Mouse (Mus musculus): Measurements from ENCODE around the gene Tsks. TPM values are rescaled to one million over a fixed set of nuclear protein-coding genes. Genes with fewer than 3 reads are reported as not detected.

Tsks gene
- polyA plus RNA-seq, 1 experiment, result not detected

DNA sequence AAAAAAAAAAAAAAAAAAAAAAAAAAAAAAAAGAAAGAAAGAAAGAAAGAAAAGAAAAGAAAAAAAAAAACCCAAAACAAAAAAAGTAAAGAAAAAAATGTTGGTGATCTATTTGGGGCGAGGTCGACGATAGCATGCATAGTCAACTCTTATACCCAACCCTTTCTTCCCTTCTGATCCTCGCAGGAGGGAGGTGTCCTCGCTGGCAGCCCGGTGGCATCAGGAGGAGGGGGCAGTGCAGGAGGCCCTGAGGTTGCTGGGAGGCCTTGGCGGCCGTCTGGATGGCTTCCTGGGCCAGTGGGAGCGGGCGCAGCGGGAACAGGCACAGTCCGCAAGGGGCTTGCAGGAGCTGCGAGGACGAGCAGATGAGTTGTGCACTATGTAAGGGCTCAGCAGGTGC is 10.6 kb downstream of the Tsks start:
- no peak for TF ChIP-seq CTCF (IDR thresholded peaks at IDR 0.05; ENCODE audit: control insufficient read depth, insufficient read depth, low read length)
- TF ChIP-seq POLR2A (IDR thresholded peaks at IDR 0.05; ENCODE audit: borderline replicate concordance, control insufficient read depth, low read depth, low read length), result no peak
- H3K4me1 ChIP-seq (ENCODE audit: control insufficient read depth, insufficient read depth, low read length), result peaks cover 6% of the 10 kb centered on the region
- H3K27ac ChIP-seq (ENCODE audit: control insufficient read depth, insufficient read depth, low read depth, low read length, poor library complexity), result no peak overlapping the region
- WGBS, result 76% methylated on average over 14 of the region's 14 CpGs
- no peak overlapping the region for H3K4me3 ChIP-seq (replicated peaks; ENCODE audit: control insufficient read depth, low read depth, low read length)

DNA sequence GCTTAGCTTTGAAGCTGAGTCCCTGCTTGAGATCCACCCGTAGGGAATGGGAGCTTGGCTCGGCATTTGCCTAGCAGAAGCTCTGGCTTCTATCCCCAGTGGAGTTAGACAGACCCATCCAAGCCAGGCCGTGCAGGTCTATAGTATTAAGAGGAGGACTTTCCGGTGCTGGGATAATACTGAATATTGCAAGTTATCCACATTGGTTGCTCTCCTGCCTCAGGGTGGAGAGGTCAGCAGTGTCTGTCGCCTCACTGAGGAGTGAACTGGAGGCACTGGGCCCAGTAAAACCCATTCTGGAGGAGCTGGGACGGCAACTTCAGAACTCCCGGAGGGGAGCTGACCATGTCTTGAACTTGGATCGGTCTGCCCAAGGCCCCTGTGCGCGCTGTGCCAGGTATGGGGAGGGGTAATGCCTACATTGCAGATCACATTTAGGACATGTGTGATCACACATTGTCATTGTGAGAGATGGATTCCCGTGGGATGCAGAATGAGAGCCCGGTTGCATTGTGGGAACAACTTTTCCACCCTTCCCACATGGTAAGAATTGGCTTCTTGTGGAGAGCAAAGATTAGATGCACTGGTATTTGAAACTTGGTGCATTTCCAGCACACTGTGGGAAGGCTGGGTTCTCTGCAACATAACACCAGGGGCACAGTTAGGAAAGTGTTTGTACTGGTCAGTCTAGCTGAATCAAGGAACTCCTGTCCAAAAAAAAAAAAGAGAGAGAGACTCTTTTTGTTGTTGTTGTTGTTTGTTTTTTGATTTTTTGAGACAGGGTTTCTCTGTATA is 11.3 kb downstream of the Tsks start:
- Histone ChIP-seq H3K27ac (ENCODE audit: control insufficient read depth, insufficient read depth, low read depth, low read length, poor library complexity) (no peak overlapping the region), H3K4me3 (replicated peaks; ENCODE audit: control insufficient read depth, low read depth, low read length) (no peak overlapping the region), H3K4me1 (ENCODE audit: control insufficient read depth, insufficient read depth, low read length) (peaks cover 6% of the 10 kb centered on the region)
- 89% methylated on average over 12 of the region's 12 CpGs for WGBS
- TF ChIP-seq CTCF (IDR thresholded peaks at IDR 0.05; ENCODE audit: control insufficient read depth, insufficient read depth, low read length) (no peak), POLR2A (IDR thresholded peaks at IDR 0.05; ENCODE audit: borderline replicate concordance, control insufficient read depth, low read depth, low read length) (no peak)

DNA sequence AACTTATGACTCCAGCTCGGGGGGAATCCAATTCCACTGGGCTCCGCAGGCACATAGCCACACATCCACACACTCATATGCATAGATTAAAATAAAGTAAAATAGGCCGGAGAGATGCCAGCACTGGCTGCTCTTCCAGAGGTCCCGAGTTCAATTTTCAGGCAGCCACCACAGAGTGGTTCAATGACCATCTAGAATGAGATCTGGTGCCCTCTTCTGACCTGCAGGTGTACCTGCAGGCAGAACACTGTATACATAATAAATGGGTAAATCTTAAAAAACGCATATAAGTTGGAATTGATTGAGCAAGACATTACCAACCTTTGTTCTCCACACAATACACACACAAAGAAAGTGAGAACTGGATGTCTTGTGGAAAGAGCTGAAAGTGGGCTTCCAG is 12.6 kb downstream of the Tsks start:
- WGBS, result 35% methylated on average over 5 of the region's 5 CpGs
- TF ChIP-seq CTCF (IDR thresholded peaks at IDR 0.05; ENCODE audit: control insufficient read depth, insufficient read depth, low read length) (peak; percentile 43; the same call in 1 of the 2 replicates), POLR2A (IDR thresholded peaks at IDR 0.05; ENCODE audit: borderline replicate concordance, control insufficient read depth, low read depth, low read length) (no peak)
- Histone ChIP-seq H3K4me1 (ENCODE audit: control insufficient read depth, insufficient read depth, low read length) (peaks cover 7% of the 10 kb centered on the region), H3K4me3 (replicated peaks; ENCODE audit: control insufficient read depth, low read depth, low read length) (no peak overlapping the region), H3K27ac (ENCODE audit: control insufficient read depth, insufficient read depth, low read depth, low read length, poor library complexity) (no peak overlapping the region)

DNA sequence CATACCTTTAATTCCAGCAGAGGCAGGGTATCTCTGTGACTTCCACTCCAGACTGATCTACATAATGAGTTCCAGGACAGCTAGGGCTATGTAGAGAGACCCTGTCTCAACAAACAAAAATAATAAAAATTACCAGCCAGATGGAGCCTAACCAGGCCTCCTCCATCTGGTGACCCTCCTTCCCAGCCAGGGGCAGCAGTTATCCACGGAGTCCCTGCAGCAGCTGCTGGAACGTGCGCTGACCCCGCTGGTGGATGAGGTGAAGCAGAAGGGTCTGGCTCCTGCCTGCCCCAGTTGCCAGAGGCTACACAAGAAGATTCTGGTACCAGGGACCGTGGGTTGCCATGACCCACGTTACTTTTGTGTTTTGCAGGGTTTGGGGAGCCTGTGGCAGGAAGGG is 13.3 kb downstream of the Tsks start:
- TF ChIP-seq CTCF (IDR thresholded peaks at IDR 0.05; ENCODE audit: control insufficient read depth, insufficient read depth, low read length), result no peak
- TF ChIP-seq POLR2A (IDR thresholded peaks at IDR 0.05; ENCODE audit: borderline replicate concordance, control insufficient read depth, low read depth, low read length), result no peak
- WGBS, result 80% methylated on average over 6 of the region's 6 CpGs
- H3K4me3 ChIP-seq (replicated peaks; ENCODE audit: control insufficient read depth, low read depth, low read length), result no peak overlapping the region

DNA sequence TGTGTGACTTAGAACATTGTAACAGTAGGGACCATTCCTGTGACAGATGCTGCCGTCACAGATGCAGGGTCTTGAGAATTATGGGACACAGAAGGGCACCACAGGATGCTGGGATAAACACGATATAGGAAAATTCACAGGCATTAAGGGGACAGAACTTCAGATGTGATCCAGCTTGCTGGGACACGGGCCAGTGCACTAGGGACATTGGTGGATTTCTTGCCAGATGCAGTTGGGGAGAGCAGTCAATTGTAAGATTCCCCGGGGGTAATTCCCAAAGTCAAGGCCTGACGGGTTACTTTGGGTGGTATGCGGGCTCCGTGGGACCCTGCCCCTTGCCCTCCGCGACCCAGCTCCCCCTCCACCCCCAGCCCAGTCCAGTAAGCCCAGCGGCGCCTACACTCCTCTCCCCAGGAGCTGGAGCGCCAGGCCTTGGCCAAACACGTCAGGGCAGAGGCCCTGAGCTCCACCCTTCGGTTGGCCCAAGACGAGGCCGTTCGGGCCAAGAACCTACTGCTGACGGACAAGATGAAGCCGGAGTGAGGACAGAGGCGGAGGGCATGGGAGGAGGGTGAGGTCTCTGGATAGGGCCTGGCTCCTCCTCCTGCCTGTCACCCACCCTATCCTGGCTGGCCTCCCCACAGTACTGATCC is 14.3 kb downstream of the Tsks start:
- 85% methylated on average over 20 of the region's 20 CpGs for WGBS
- Histone ChIP-seq H3K4me3 (replicated peaks; ENCODE audit: control insufficient read depth, low read depth, low read length) (no peak overlapping the region), H3K27ac (ENCODE audit: control insufficient read depth, insufficient read depth, low read depth, low read length, poor library complexity) (no peak overlapping the region), H3K4me1 (ENCODE audit: control insufficient read depth, insufficient read depth, low read length) (peaks cover 5% of the 10 kb centered on the region; the same call in 1 of the 2 replicates)
- TF ChIP-seq CTCF (IDR thresholded peaks at IDR 0.05; ENCODE audit: control insufficient read depth, insufficient read depth, low read length) (no peak), POLR2A (IDR thresholded peaks at IDR 0.05; ENCODE audit: borderline replicate concordance, control insufficient read depth, low read depth, low read length) (no peak)

More for the DNA sequence above, 13.3 kb downstream of the Tsks start:
- H3K27ac ChIP-seq (ENCODE audit: control insufficient read depth, insufficient read depth, low read depth, low read length, poor library complexity), result no peak overlapping the region
- H3K4me1 ChIP-seq (ENCODE audit: control insufficient read depth, insufficient read depth, low read length), result peaks cover 7% of the 10 kb centered on the region

DNA sequence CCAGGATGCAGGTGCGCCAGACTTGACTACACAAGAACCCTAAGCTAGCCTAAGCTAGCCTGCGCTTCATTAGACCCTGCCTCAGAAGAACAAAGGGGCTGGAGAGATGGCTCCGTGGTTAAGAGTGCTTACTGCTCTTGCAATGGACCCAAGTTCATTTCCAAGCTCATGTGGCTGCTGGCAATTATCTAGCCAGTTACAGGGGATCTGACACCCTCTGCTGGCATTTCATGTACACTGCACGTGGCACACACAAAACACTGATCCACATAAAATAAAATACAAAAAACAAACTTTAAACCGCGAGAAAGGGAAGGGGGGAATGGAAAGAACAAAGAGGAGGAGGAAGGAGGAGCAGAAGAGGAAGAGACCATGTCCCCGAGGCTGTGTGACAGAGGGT is 15.2 kb downstream of the Tsks start:
- TF ChIP-seq CTCF (IDR thresholded peaks at IDR 0.05; ENCODE audit: control insufficient read depth, insufficient read depth, low read length) (peak; percentile 41; the same call in 1 of the 2 replicates), POLR2A (IDR thresholded peaks at IDR 0.05; ENCODE audit: borderline replicate concordance, control insufficient read depth, low read depth, low read length) (no peak)
- no peak overlapping the region for H3K4me3 ChIP-seq (replicated peaks; ENCODE audit: control insufficient read depth, low read depth, low read length)
- peaks cover 1% of the 10 kb centered on the region; the same call in 1 of the 2 replicates for H3K4me1 ChIP-seq (ENCODE audit: control insufficient read depth, insufficient read depth, low read length)
- no peak overlapping the region for H3K27ac ChIP-seq (ENCODE audit: control insufficient read depth, insufficient read depth, low read depth, low read length, poor library complexity)
- WGBS, result 28% methylated on average over 7 of the region's 7 CpGs

DNA sequence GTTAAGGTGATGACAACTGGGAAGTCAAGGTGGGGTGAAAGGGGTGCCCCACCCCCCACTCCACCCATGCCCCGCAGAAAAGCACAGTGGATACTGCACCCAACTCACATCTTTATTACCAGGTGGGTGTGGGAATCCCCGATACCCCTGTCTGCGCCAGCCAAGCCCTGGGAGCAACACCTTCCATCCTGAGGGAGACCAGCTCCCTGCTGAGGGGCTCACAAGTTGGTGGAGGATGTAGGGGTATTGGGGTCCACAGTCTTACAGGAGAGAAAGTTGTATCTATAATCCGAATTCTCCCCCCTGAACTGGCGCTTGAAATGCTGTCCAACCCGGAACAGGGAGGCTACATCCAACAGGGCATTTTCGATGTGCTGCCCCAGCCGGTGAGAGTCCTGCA is 16.3 kb downstream of the Tsks start:
- TF ChIP-seq POLR2A (IDR thresholded peaks at IDR 0.05; ENCODE audit: borderline replicate concordance, control insufficient read depth, low read depth, low read length), result no peak
- no peak for TF ChIP-seq CTCF (IDR thresholded peaks at IDR 0.05; ENCODE audit: control insufficient read depth, insufficient read depth, low read length)
- 78% methylated on average over 8 of the region's 8 CpGs for WGBS
- Histone ChIP-seq H3K4me3 (replicated peaks; ENCODE audit: control insufficient read depth, low read depth, low read length) (no peak overlapping the region), H3K27ac (ENCODE audit: control insufficient read depth, insufficient read depth, low read depth, low read length, poor library complexity) (no peak overlapping the region), H3K4me1 (ENCODE audit: control insufficient read depth, insufficient read depth, low read length) (peaks cover 1% of the 10 kb centered on the region; the same call in 1 of the 2 replicates)

DNA sequence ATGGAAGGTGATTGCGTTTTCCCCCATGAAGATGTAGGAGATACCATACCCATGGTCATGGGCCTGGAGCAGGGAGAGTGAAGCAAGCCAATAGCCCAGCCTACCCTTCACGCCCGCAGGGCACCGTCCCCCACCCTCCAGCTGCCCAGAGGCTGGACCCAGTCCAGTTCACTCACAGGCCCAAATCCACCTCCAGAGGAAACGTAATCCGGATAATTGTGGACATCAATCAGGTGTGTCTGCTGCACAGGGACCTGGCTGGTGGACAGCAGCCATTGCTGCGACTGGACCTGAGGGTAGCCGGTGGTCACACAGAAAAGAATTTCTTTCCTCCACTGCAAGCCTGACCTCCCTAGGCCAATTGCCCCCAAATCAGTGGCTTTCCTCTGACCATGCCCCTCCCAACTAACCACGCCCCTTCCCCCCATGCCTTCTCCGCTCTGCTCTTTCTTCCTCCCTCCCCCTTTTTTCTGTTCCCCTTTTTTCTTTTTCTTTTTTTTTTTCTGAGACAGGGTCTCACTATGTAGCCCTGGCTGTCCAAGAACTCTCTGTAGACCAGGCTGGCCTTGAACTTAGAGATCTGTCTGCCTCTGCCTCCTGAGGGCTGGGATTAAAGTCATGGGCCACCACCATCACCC is 17.0 kb downstream of the Tsks start:
- Histone ChIP-seq H3K4me3 (replicated peaks; ENCODE audit: control insufficient read depth, low read depth, low read length) (no peak overlapping the region), H3K4me1 (ENCODE audit: control insufficient read depth, insufficient read depth, low read length) (peaks cover 1% of the 10 kb centered on the region; the same call in 1 of the 2 replicates), H3K27ac (ENCODE audit: control insufficient read depth, insufficient read depth, low read depth, low read length, poor library complexity) (no peak overlapping the region)
- WGBS, result 61% methylated on average over 10 of the region's 10 CpGs
- TF ChIP-seq POLR2A (IDR thresholded peaks at IDR 0.05; ENCODE audit: borderline replicate concordance, control insufficient read depth, low read depth, low read length), result no peak
- no peak for TF ChIP-seq CTCF (IDR thresholded peaks at IDR 0.05; ENCODE audit: control insufficient read depth, insufficient read depth, low read length)

Data from bone marrow, adult 2 months (tissue).